Mouse (Mus musculus): ENCODE measurements around the gene Wdr11. TPM values are rescaled to one million over a fixed set of nuclear protein-coding genes. Genes with fewer than 3 reads are reported as not detected.
A peak's percentile ranks its signal among the peaks of the same experiment; 100 is the strongest.

Gene Wdr11
- total RNA-seq (2014; fragmentation: Nextera tagmentation) (29.0 and 32.5 TPM in 2 replicates), total RNA-seq (2017) (26.9 and 31.6 TPM in 2 replicates)

DNA sequence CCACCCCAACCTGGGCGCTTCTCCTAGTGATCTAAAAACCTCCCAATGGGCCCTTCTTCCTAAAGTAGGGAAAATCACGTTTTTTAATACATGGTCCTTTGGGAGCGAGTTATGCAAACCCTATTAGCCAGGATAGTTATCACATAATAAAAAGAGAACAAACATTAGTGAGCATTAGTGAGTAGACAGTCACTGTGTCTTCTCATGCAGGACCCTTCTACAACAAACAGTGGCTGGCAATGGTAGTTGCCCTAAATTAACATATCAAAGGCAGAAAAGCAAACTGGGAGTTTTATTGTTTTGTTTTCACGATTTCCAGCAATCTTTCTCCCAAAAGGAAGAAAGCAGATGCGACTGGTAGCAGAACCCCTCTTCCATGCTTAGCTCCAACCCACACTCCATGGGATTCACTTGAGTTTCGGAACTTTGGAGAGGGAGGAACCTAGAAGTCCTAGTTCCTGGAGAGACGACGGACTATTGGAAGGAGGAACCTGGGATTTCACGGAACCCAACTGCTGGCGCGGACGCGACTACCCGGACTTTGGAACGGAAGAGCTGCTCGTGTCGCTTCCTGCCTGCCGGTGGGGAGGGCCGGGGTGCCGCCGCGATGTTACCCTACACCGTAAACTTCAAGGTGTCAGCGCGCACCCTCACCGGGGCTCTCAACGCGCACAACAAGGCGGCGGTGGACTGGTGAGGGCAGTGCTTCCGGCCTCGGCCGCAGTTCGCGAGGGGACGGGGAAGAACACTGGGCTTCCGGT is at the start of gene Wdr11:
Wdr11 (plus strand) TSS at position 493 of the 761 bp plus-strand sequence.
- peak; percentile 92 for ATAC-seq (replicated peaks; ENCODE audit: poor library complexity, severe bottlenecking)

DNA sequence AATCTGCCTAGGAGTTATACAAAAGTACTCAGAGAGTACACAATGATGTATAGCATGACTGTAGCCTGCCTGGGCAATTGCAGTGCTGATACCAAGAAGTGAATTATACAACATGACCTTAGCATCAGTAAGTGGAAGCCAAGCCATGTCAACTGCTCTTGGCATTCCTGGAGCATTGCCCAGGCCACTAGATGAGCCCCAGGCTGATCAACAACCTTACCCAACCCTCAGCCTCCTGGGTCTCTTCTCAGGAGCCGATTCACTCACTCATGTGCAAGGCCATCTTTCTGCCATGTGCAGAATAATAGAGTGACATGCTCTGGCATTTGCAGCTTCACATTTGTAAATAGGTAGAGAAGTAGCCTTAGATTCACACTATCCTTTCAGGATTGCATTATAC is 24.1 kb upstream of the Wdr11 start:
- no peak for ATAC-seq (replicated peaks; ENCODE audit: poor library complexity, severe bottlenecking)

DNA sequence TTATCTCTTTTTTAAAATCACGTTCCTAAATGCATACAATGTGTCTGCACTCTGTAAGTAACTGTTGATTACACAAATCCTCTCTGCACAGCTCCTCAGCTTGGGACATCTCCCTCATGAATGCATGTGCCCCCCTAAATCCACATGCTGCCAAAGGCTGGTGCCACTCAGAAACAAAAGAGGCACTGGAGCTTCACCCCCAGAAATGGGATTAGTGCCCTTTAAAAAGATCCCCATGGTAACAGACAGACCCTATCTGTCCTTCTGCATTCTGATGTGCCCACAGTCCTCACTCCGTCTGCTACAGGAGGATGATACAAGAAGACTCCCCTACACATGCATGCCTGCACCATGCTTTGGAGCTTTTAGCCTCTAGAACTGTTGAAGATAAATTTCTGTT is 23.3 kb upstream of the Wdr11 start:
- no peak for ATAC-seq (replicated peaks; ENCODE audit: poor library complexity, severe bottlenecking)

DNA sequence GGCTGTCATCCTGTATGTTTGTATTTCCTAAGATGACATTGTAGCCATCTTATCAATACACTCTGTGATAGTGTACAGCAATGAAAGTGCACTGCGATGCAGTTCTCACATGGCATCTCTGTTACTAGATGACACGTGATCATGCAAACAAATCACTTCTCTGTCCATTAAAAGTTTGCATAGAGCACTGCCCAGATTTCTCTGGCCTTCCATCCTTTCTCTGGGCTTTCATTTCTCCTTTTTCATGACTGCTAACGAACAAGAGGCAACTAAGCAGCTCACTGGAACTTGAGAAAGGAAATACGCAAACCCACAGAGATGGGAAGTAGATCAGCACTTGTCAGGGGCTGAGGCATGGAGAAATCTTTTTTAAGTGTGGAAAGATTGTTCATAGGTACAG is 17.2 kb upstream of the Wdr11 start:
- peak; percentile 90 for ATAC-seq (replicated peaks; ENCODE audit: poor library complexity, severe bottlenecking)

DNA sequence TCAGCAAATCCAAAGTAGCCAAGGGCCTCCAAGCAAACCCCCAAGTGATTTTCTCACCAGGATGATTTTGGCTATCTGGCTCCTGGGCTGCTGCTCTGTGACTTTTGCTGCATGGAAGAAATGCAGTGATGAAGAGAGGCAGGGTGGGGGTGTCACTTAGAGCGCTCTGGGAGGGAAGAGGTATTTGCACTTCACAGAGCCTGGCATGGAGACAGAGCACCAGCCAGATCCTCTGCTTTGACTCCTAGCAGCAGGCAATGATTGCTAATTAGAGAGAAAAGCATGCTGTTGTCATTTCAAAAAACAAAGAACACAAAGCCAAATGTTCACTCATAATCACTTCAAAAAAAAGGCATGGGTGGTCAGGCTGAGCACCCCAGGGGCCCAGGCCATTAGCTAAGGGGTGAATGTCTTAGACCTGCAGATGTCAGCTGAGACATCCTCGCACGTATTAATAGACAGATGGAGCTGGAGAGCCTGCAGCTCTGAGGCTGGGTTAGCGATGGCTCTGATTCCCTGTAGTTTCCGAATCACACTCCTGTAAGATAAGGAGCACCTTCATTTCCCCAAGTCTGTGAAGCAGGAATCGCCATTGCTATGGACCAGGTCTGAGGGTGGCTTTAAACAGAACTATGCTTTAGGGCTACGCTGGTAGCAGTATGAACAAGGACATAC is 16.4 kb upstream of the Wdr11 start:
- no peak for ATAC-seq (replicated peaks; ENCODE audit: poor library complexity, severe bottlenecking)

DNA sequence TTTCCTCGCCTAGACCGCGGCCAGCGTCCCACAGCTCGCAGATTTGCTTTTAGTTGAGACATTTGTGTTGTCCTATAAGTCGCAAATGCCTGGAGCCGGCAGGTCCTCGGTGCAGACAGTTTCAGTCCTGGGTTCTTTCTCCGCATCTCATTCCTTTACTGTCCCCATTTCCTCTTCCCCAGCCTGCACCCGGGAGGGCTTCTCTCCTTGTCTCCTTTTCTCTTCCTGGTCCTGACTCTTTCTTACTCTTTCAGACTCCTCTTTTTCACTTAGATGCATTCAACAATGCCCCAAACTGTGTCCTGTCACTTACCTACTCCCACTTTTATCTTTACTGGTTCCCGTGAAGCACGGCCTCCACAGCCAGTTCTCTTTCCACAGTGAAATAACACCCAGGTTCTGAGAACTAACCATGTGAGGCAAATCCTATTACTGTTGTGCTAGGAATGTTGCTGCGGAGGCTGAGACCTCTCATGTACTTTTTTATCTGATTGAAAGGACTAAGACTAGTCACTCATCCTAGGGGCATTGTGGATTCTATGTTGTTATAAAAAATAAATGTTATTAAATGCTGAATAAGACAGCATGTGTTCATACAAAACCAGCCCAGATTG is 576 bp downstream of the Wdr11 start:
- peak; percentile 23; the same call in 1 of the 2 replicates for ATAC-seq (replicated peaks; ENCODE audit: poor library complexity, severe bottlenecking)

DNA sequence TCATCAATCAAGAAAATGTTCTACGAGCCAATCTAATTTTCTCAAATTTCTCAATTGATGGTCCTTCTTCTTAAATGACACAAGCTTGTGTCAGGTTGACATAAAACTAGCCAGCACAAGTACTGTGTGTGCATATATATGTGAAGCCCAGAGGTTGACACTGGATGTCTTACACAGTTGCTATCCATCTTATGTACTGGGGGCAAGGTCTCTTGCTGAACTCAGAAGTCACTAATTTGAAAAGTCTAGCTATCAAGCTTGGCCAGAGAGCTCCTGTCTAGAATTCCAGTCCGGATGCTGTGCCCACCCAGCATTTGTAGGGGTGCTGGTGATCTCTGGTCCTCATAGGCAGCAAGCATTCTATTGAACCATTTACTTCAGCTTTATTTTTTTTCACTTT is 5.5 kb downstream of the Wdr11 start:
- ATAC-seq (replicated peaks; ENCODE audit: poor library complexity, severe bottlenecking): no peak

DNA sequence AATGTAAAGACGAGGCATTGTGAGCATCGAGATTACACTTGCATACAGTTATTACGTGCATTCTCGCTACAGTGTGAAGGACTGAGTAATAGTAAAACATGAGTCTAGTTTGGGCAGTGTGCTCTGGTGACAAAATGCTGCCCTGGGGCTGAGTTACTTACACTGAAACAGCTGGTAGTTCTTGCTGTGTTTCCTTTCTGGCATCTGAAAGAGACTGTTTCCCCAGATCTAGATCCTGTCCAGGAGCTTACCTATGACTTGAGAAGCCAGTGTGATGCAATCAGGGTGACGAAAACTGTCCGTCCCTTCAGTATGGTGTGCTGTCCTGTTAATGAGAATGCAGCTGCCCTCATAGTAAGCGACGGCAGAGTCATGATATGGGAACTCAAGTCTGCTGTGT is 14.6 kb downstream of the Wdr11 start:
- no peak for ATAC-seq (replicated peaks; ENCODE audit: poor library complexity, severe bottlenecking)

DNA sequence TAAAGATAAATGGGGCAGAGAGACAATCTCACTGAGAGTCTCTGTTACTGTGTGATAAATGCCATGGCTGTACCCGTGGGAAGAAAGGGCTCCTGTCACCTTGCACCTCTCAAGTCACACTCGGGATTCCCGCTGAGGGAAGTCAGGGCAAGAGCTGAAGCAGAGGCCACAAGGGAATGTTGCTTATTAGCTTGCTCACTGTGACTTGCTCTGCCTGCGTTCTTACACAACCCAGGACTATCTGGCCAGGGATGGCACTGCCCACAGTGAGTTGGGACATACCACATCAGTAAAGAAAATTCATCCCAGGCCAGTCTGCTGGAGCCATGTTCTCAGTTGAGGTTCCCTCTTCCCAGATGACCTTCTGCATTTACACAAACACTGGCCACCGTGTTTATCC is 29.5 kb downstream of the Wdr11 start:
- ATAC-seq (replicated peaks; ENCODE audit: poor library complexity, severe bottlenecking): no peak

DNA sequence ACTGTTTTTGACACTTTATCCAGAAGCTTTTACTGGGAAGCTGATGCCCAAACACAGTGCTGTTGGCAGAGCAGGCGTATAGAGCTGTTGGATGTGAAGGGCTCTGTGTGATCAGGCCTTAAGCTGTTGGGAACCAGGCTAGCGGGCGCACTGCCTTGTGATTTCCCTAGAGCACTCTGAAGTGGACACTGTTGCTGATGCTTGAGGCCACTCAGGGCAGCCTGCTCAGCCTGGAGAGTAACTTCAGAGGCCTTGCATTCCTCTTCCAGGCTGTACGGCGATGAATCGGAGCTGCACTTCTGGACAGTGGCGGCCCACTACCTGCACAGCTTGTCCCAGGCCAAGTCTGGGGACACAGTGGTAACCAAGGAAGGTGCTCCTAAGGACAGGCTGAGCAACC is 38.7 kb downstream of the Wdr11 start:
- no peak for ATAC-seq (replicated peaks; ENCODE audit: poor library complexity, severe bottlenecking)

DNA sequence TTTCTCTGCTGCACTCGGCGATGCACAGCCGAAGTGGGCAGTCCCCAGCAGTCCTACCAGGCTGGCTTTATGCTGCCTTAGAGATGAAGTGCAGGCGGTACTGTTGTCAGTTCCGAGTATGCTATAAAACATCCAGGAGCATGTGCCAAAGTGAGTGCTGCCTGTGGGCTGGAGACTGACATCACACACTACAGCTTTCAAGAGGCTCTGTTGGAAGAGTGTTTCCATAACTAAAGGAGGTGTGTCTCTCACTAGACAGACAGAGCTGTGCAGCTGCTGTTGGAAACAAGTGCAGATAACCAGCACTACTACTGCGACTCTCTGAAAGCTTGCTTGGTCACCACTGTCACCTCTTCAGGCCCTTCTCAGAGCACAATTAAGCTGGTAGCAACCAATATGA is 39.8 kb downstream of the Wdr11 start:
- no peak for ATAC-seq (replicated peaks; ENCODE audit: poor library complexity, severe bottlenecking)

DNA sequence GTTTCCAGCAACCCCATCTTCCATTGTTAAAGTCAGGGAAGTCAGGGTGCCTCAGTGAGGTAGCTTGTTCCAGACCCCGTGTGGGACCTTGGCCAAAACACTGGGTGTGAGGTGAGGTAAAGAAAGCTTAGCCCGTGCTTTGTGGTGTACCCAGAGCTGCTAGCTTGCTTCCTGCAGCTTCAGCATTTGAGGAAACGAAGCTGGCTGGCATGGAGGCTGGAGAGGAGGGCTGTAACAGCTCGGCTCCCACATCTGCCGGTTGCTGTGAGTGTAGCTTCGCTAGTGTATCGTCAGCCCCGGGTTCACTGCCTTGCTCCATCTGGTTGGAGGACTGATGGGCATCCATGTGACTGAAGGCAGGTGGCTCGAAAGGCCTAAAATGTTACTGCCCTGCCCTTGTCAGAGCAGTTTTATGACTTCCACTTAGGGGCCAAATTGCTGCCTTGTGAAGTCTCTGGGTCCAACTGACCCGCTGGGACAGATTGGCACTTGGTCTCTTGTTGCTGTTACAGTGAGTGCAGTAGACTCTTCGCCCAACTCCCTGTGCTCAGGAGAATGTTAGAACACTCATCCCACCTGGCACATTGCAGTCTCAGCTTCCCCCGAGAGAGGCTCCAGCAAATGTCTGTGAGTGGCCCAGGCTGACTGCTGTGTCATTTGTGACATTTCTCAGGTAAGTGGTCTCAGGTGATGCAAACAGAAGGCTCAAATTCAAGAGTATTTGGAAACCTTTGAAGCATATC is 44.4 kb downstream of the Wdr11 start:
- ATAC-seq (replicated peaks; ENCODE audit: poor library complexity, severe bottlenecking): 0 out of 2 replicates have a peak, but pooled peaks have one; percentile 10

DNA sequence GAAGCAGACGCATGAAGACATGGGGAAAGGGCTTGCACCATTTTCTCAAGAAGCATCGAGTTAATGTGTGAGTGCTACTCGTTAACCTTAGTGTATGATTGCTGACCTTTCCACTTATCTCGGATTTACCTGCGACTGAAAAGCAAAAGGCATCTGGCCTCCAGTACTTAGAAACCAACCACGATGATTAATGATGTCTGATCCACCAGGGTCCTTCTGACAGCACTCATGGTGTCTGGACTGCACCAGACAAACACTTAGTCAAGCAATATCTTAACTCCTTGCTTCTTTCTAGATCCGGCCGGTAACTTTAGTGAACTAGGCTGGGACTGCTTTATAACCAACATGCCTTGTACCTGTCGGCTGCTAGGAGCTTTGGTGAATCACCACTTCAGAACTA is 45.3 kb downstream of the Wdr11 start:
- no peak for ATAC-seq (replicated peaks; ENCODE audit: poor library complexity, severe bottlenecking)

DNA sequence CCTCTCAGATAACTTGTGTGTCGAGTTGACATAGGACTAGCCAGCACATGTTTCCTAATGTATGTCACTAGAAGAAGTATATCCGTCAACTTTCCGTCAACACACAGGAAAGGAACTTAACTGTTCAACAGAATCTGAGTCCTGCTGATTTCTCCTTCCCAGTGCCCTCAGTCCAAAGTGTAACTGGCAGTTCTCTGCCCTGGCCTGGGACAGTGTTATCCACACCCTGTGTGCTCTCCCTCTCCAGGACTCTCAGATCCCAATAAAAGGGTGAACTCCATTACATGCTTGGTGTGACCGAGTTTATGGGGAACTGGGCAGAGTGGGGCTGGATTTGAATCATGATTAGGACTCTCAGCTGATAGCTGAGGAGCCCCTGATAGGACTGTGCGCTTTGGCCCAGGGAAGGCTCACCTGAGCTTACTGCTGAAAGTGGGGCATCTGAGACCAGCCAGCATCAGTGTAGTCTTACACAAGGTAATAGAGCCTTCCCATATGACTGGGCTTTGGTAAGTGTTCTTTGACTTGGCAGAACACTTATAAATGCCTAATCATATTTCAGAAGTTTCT is 46.3 kb downstream of the Wdr11 start:
- no peak for ATAC-seq (replicated peaks; ENCODE audit: poor library complexity, severe bottlenecking)

DNA sequence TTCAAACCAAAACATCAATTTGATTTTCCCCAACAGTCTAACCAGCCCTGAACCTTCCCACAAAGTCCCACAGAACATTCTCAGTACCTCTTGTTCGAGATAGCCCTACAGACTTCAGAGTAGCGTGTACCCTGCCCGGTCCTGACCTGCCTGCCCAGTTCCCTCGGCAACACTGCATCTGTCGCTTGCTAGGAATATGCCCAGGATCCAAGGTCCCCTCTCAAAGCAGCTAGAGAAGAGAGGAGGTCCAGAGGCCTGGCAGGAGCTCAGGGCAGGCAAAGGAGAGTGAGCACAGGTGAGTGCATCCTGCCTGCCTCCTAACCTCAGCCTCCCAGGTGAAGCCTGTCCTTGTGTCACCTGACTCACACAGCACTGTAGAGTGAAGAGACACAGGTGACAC is 47.3 kb downstream of the Wdr11 start:
- no peak for ATAC-seq (replicated peaks; ENCODE audit: poor library complexity, severe bottlenecking)

DNA sequence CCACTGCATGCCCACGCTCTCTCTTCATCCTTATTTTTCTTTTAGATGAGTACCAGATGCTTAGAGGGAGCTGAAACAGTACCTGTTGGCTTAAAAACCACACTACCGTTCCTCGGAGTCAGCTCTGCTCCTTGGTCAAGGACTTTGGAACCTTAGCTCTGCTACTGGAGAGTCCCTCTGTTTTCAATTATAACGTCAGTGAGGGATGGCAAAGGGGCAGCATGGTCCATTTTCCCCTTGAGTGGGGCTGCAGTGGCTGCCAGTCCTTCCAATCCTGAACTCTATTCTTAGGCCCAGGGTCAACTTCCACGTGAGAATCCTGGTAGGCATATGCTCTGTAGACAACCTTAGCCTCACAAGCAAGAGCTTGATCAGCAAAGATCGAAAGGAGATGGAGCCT is 48.2 kb downstream of the Wdr11 start:
- no peak for ATAC-seq (replicated peaks; ENCODE audit: poor library complexity, severe bottlenecking)

DNA sequence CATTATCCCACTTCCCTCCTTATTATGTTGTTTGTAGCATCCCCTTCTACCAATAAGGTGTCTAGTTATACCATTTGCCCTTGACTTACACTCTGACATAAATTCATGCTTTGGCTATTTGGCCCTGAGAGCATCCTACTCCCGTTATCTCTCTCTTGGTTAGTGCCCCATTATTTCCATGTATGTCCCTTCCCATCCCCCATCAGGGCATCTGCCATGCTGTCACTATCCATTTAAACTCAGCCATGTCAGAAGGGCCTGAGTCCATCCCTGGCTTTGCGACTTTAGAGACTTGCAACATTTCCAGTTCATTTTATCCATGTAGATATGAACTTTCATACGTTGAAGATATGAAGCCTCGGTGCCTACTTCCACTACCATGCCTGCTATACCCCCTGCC is 51.6 kb downstream of the Wdr11 start:
- no peak for ATAC-seq (replicated peaks; ENCODE audit: poor library complexity, severe bottlenecking)

DNA sequence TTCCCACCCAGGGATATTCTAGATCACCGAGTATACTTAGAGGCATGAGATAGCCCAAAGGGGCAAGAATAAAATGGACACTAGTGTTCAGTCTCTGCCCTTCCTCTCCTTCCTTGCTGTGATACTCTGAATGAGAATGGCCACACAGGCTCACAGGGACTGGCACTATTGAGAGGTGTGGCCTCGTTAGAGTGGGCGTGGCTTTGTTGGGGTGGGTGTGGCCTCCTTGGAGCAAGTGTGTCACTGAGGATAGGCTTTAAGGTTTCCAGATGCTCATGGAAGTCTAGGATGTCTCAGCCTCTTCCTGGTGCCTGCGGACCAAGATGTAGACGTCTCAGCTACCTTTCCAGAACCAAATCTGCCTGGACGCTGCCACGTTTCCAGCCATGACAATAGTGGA is 56.1 kb downstream of the Wdr11 start:
- 0 out of 2 replicates have a peak, but pooled peaks have one; percentile 24 for ATAC-seq (replicated peaks; ENCODE audit: poor library complexity, severe bottlenecking)

DNA sequence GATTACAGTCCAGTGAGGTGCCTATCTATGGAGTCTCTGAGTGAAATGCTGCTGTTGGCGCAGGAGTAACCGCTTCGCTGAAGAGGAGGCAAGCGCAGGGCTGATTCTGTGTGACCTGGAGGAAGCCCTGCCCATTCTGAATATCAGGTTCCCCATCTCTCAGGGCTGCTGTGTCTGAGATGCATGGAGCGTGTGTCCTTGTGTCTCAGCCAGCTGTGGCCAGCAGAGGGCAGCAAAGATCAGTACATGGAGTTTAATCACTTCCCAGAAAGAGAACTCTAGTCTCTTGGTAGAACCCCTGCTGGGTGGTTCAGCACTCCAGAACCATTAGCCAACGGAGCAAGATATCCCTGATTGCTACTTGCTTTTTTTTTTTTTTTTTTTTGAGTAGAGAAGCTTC is 57.3 kb downstream of the Wdr11 start:
- ATAC-seq (replicated peaks; ENCODE audit: poor library complexity, severe bottlenecking): peak; percentile 89

DNA sequence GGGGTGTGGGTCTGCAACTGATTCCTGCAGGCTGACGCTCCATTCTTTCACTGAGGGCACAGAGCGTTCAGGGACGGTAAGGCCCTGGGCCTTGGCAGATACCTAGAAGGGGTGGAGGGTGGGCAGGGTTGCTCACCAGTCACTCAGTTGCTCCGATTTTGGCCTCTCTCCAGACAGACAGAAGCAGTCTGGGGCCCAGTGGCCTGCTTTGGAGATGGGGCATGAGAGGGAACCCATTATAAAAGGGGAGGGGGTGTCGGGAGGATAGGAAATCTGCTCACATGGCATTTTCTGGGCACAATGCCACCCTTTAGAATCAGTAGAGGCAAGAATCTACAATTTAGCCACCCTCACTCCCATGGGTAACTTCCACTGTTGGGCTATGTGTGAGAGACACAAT is 59.1 kb downstream of the Wdr11 start:
- no peak for ATAC-seq (replicated peaks; ENCODE audit: poor library complexity, severe bottlenecking)
